Mouse (Mus musculus) urinary bladder, postnatal 36 days (tissue): Measurements from ENCODE around the gene Lsm14b.
A peak's percentile ranks its signal among the peaks of the same experiment; 100 is the strongest.

ENCODE experiments used
- DNase-seq, 2 experiments: peaks; one replicate each; pipeline ENCODE4 v3.0.0; 2022; ENCODE audit warnings: low spot score in 2 of 2, mixed read lengths in 1 of 2

The Lsm14b gene

GRCm38 (mm10) chr2:180017632-180018031 is 7.2 kb upstream of the Lsm14b start:
- DNase-seq: no peak

GRCm38 (mm10) chr2:180018573-180018972 is 6.2 kb upstream of the Lsm14b start:
- DNase-seq: no peak

- DNase-seq: no peak
These were observed 4.6 kb upstream of the Lsm14b start for GRCm38 (mm10) chr2:180020091-180020661.

- DNase-seq: no peak
These were observed 3.9 kb upstream of the Lsm14b start for GRCm38 (mm10) chr2:180020919-180021318.

GRCm38 (mm10) chr2:180022751-180023150 is 2.0 kb upstream of the Lsm14b start:
- DNase-seq: no peak

GRCm38 (mm10) chr2:180025135-180025860 is 511 bp downstream of the Lsm14b start:
- DNase-seq: peak in 1 of 2 experiments; percentile 25

- DNase-seq: no peak
These were observed 1.0 kb downstream of the Lsm14b start for GRCm38 (mm10) chr2:180025861-180026200.

- DNase-seq: no peak
These were observed 3.0 kb downstream of the Lsm14b start for GRCm38 (mm10) chr2:180027768-180028167.

- DNase-seq: no peak
These were observed 6.5 kb downstream of the Lsm14b start for GRCm38 (mm10) chr2:180031270-180031669.

- DNase-seq: no peak
These were observed 8.1 kb downstream of the Lsm14b start for GRCm38 (mm10) chr2:180032925-180033324.

GRCm38 (mm10) chr2:180033956-180034355 is 9.2 kb downstream of the Lsm14b start:
- DNase-seq: no peak

- no peak for DNase-seq
These were observed 10.0 kb downstream of the Lsm14b start for GRCm38 (mm10) chr2:180034753-180035152.

GRCm38 (mm10) chr2:180040406-180040805 is 15.6 kb downstream of the Lsm14b start:
- DNase-seq: no peak

- peak; percentile 12 to 26 for DNase-seq
These were observed 16.9 kb downstream of the Lsm14b start for GRCm38 (mm10) chr2:180041577-180042255.

GRCm38 (mm10) chr2:180042256-180042857 is 17.6 kb downstream of the Lsm14b start, which contains the start of the genes Psma7 and Ss18l1:
TSS of gene Psma7 (minus strand) at chr2:180042433.
TSS of gene Ss18l1 (plus strand) at chr2:180042509.
- DNase-seq: peak; percentile 82 to 86

- DNase-seq: peak; percentile 26 to 39
These were observed 18.2 kb downstream of the Lsm14b start for GRCm38 (mm10) chr2:180042858-180043515.

- DNase-seq: peak; percentile 15 to 20
These were observed 20.5 kb downstream of the Lsm14b start for GRCm38 (mm10) chr2:180045283-180045682.

- no peak for DNase-seq
These were observed 22.8 kb downstream of the Lsm14b start for GRCm38 (mm10) chr2:180047580-180047979.

- DNase-seq: no peak
These were observed 23.3 kb downstream of the Lsm14b start for GRCm38 (mm10) chr2:180047980-180048635.

- peak; percentile 72 to 81 for DNase-seq
These were observed 26.2 kb downstream of the Lsm14b start for GRCm38 (mm10) chr2:180050986-180051385.
